Mouse (Mus musculus): ENCODE results near the gene Abcc1. TPM values are rescaled to one million over a fixed set of nuclear protein-coding genes. Genes with fewer than 3 reads are reported as not detected.

The Abcc1 gene
- polyA plus RNA-seq, 1 experiment from 2014 or later = 13.2 TPM

DNA sequence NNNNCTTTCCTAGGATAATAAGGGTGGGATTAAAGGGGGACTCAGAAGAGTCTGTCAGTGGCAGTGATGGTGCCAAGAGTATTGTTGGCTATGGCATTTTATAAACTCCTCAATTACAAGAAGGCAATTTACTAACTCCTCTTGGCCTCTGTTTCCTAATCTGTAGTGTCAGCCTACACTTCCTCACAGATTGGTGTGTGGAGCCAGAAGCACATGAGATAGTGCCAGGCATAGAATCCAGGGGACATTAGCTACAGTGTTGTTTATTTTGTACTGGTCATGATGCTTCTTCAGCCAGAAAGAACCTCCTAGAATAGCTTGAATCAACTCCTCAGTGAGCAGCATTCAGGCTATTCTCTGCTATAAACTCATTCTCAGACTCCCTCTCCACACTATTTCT lies 9.8 kb upstream of the Abcc1 start:
- H3K27me3 ChIP-seq (ENCODE audit: insufficient read depth, low read length) = no peaks in the 10 kb centered on the region
- no peaks in the 10 kb centered on the region for H3K9me3 ChIP-seq (ENCODE audit: low read depth, low read length)
- H3K27ac ChIP-seq (ENCODE audit: low read depth) = no peak overlapping the region
- H3K4me2 ChIP-seq = no peak overlapping the region
- no peak for DNase-seq
- H3K4me3 ChIP-seq (ENCODE audit: low read depth, low read length) = no peak overlapping the region
- ATAC-seq (ENCODE audit: insufficient read depth) = no peak
- H3K9ac ChIP-seq = no peak overlapping the region
- H3K36me3 ChIP-seq (ENCODE audit: insufficient read depth) = no peaks in the 10 kb centered on the region
- no peak for TF ChIP-seq CTCF (IDR thresholded peaks at IDR 0.05; ENCODE audit: low read depth)
- H3K4me1 ChIP-seq (ENCODE audit: insufficient read depth) = no peaks in the 10 kb centered on the region

DNA sequence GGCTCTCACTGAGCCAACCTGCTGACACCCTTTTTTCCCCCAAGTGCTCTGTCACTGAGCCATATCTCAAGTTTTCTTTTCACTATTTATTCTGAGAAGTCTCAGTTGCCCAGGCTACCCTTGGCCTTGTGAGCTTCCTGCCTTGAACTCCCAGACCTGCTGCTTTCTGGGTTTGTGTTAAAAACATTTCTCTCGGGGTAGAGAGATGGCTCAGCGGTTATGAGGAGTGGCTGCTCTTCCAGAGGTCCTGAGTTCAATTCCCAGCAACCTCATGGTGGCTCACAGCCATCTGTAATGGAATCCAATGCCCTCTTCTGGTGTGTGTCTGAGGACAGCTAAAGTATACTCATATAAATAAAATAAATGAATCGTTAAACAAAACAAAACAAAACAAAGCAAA lies 9.1 kb upstream of the Abcc1 start:
- Histone ChIP-seq H3K9ac (no peak overlapping the region), H3K4me3 (ENCODE audit: low read depth, low read length) (no peak overlapping the region), H3K27ac (ENCODE audit: low read depth) (no peak overlapping the region), H3K4me1 (ENCODE audit: insufficient read depth) (no peaks in the 10 kb centered on the region), H3K27me3 (ENCODE audit: insufficient read depth, low read length) (no peaks in the 10 kb centered on the region), H3K9me3 (ENCODE audit: low read depth, low read length) (no peaks in the 10 kb centered on the region), H3K36me3 (ENCODE audit: insufficient read depth) (no peaks in the 10 kb centered on the region), H3K4me2 (no peak overlapping the region)
- no peak for TF ChIP-seq CTCF (IDR thresholded peaks at IDR 0.05; ENCODE audit: low read depth)
- WGBS = 70% methylated on average over 3 of the region's 3 CpGs
- DNase-seq = no peak
- ATAC-seq (ENCODE audit: insufficient read depth) = no peak

DNA sequence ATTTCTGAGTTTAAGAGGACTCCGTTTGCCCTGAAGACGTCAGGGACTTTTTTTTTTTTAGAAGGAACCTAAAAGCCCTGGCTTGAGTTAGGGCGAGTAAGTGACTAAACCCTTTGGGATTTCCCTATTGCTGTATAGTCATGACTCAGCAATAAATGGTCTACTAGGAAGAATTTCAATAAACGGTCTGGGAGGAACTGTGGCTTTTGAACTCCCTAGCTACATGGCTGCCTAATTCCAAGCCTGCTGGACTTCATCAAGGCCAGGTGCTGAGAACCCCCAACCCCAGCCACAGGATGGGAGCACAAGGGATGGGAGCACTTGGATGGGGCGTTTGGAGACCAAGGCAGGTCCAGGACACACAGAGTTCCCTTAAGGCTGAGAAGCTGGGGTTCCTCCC lies 8.7 kb upstream of the Abcc1 start:
- DNase-seq (no peak), ATAC-seq (ENCODE audit: insufficient read depth) (no peak)
- no peaks in the 10 kb centered on the region for H3K4me1 ChIP-seq (ENCODE audit: insufficient read depth)
- H3K4me2 ChIP-seq = no peak overlapping the region
- WGBS = 51% methylated on average over 5 of the region's 5 CpGs
- no peak overlapping the region for H3K27ac ChIP-seq (ENCODE audit: low read depth)
- no peaks in the 10 kb centered on the region for H3K27me3 ChIP-seq (ENCODE audit: insufficient read depth, low read length)
- H3K9ac ChIP-seq = no peak overlapping the region
- no peaks in the 10 kb centered on the region for H3K9me3 ChIP-seq (ENCODE audit: low read depth, low read length)
- no peaks in the 10 kb centered on the region for H3K36me3 ChIP-seq (ENCODE audit: insufficient read depth)
- no peak for TF ChIP-seq CTCF (IDR thresholded peaks at IDR 0.05; ENCODE audit: low read depth)
- no peak overlapping the region for H3K4me3 ChIP-seq (ENCODE audit: low read depth, low read length)

DNA sequence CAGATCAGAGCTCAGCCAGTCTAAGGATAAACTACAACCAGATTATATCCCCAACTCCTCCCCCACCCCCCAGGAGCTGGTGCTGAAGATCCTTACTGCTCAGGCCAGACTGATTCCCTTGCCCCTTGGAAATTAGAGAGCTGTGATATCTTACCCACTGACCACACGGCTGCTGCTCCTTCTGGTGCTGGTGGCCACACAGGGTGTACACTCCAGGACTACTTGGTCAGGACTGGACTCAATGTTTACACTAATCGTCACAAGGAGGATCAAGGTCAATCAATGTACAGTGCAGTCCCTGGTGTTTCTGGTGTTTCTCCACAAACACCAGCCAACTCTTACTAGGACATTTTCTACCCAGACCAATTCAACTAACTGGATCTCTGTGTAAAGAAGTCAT lies 3.5 kb upstream of the Abcc1 start:
- H3K36me3 ChIP-seq (ENCODE audit: insufficient read depth) = no peaks in the 10 kb centered on the region
- DNase-seq (no peak), ATAC-seq (ENCODE audit: insufficient read depth) (no peak)
- H3K27me3 ChIP-seq (ENCODE audit: insufficient read depth, low read length) = no peaks in the 10 kb centered on the region
- H3K9ac ChIP-seq = no peak overlapping the region
- peaks cover 3% of the 10 kb centered on the region; the same call in 1 of the 2 replicates for H3K4me1 ChIP-seq (ENCODE audit: insufficient read depth)
- no peak overlapping the region for H3K4me2 ChIP-seq
- no peak overlapping the region for H3K27ac ChIP-seq (ENCODE audit: low read depth)
- no peak overlapping the region for H3K4me3 ChIP-seq (ENCODE audit: low read depth, low read length)
- no peaks in the 10 kb centered on the region for H3K9me3 ChIP-seq (ENCODE audit: low read depth, low read length)
- WGBS = 42% methylated on average over 2 of the region's 2 CpGs
- TF ChIP-seq CTCF (IDR thresholded peaks at IDR 0.05; ENCODE audit: low read depth) = no peak

DNA sequence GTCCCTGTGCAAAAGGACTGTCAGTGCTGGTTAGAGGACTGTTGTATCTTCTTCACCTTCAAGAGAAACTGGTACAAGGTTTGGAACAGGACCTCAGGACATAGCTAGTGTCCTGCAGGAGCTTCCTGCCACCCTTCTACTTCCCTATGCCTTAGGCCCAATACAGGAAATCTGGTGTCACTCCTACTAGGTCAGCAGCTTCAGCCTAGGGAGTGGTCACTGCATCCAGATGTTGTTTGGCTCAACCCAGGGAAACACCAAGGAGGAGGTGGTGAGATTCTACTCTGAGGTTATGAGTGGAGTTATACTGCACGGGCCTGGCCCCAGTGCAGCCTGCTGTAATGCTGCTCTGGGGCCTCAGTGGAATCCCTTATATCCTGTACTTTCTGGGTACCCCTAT lies 2.8 kb upstream of the Abcc1 start:
- TF ChIP-seq CTCF (IDR thresholded peaks at IDR 0.05; ENCODE audit: low read depth) = no peak
- Histone ChIP-seq H3K27ac (ENCODE audit: low read depth) (no peak overlapping the region), H3K9ac (no peak overlapping the region), H3K4me1 (ENCODE audit: insufficient read depth) (peaks cover 3% of the 10 kb centered on the region; the same call in 1 of the 2 replicates), H3K9me3 (ENCODE audit: low read depth, low read length) (no peaks in the 10 kb centered on the region), H3K4me2 (no peak overlapping the region), H3K36me3 (ENCODE audit: insufficient read depth) (no peaks in the 10 kb centered on the region), H3K4me3 (ENCODE audit: low read depth, low read length) (no peak overlapping the region), H3K27me3 (ENCODE audit: insufficient read depth, low read length) (no peaks in the 10 kb centered on the region)
- ATAC-seq (ENCODE audit: insufficient read depth) (no peak), DNase-seq (no peak)
- 80% methylated on average over 1 of the region's 1 CpGs for WGBS

DNA sequence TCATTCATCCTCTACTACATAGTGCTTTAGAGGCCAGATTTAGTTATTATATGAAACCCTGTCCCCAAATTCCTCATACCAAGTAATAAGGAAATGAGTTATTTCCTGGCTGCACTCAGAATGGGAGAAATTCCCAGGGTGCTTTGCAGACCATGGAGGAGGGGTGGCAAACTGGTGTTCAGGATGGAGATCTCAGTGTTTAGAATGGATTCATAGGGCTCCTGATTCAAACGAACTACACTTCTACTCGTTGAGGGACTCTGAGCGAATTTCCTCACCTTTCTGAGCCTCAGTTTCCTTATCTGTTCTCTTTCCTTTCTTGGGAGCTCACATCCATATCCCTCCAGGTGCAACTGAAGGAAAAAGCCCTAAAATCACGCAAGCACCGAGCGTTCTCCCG lies 427 bp upstream of the Abcc1 start:
- peak; percentile 70 for DNase-seq
- Histone ChIP-seq H3K9me3 (ENCODE audit: low read depth, low read length) (no peaks in the 10 kb centered on the region), H3K9ac (peak overlapping the region; percentile 80), H3K4me2 (peak overlapping the region; percentile 89), H3K4me1 (ENCODE audit: insufficient read depth) (peaks cover 3% of the 10 kb centered on the region; the same call in 1 of the 2 replicates), H3K27me3 (ENCODE audit: insufficient read depth, low read length) (no peaks in the 10 kb centered on the region), H3K4me3 (ENCODE audit: low read depth, low read length) (peak overlapping the region; percentile 76), H3K36me3 (ENCODE audit: insufficient read depth) (no peaks in the 10 kb centered on the region), H3K27ac (ENCODE audit: low read depth) (peak overlapping the region; percentile 36; the same call in 1 of the 2 replicates)
- 4% methylated on average over 7 of the region's 7 CpGs for WGBS
- TF ChIP-seq CTCF (IDR thresholded peaks at IDR 0.05; ENCODE audit: low read depth) = no peak
- peak; percentile 48; the same call in 1 of the 2 replicates for ATAC-seq (ENCODE audit: insufficient read depth)

DNA sequence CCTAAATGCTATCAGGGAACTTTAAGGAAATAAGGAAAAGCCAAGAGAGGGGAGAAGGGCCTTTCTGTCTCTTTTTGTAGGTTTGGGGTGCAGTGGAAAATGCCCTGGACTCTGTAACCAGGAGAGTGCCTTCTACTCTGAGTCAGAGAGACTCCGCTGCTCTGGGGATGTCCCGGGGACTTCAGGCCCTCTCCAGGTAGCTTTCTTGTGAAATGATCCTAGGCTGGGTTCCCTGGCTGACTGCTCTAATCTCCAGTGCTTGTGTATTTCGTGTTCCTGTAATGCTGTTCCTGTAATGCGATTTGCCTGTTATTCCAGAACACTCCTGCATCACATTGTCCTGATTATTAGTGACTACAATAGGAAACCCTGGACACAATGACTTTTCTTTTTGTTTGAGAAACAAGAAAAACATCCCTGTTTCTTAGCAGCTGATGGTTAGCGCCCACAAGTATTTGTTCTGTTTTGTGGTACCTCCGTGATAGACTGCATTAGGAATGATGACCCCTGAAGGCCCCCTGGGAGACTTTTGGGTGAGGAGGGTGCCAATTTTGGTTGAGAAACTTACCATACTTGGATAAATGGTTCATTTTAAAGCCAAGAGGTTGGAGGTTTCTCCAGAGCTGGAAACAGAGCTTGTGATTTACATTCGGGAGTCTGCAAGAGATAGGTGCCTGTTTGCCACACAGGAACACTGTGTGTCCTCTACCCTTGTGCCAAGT lies 902 bp downstream of the Abcc1 start:
- no peak for ATAC-seq (ENCODE audit: insufficient read depth)
- H3K27ac ChIP-seq (ENCODE audit: low read depth) = peak overlapping the region; percentile 36; the same call in 1 of the 2 replicates
- peak overlapping the region; percentile 80 for H3K9ac ChIP-seq
- DNase-seq = peak; percentile 27
- no peaks in the 10 kb centered on the region for H3K9me3 ChIP-seq (ENCODE audit: low read depth, low read length)
- H3K4me1 ChIP-seq (ENCODE audit: insufficient read depth) = peaks cover 3% of the 10 kb centered on the region; the same call in 1 of the 2 replicates
- no peaks in the 10 kb centered on the region for H3K27me3 ChIP-seq (ENCODE audit: insufficient read depth, low read length)
- WGBS = 31% methylated on average over 7 of the region's 7 CpGs
- H3K4me2 ChIP-seq = peak overlapping the region; percentile 89
- no peaks in the 10 kb centered on the region for H3K36me3 ChIP-seq (ENCODE audit: insufficient read depth)
- peak overlapping the region; percentile 76 for H3K4me3 ChIP-seq (ENCODE audit: low read depth, low read length)
- no peak for TF ChIP-seq CTCF (IDR thresholded peaks at IDR 0.05; ENCODE audit: low read depth)
